Mouse (Mus musculus) cortical plate, adult 2 months (tissue): Measurements from ENCODE around the gene Irf2bp2.

Experiments
- CTCF ChIP-seq: fragments of 200-500 bp; IDR thresholded peaks from 2 replicates; pipeline ENCODE4 v1.5.1; 2011; ENCODE audit warnings: mild to moderate bottlenecking, control low read depth, low read length; ENCODE audit not compliant: insufficient read depth; ENCODE audit errors: extremely low read depth
- POLR2A ChIP-seq: fragments of 200-500 bp; IDR thresholded peaks from 2 replicates; pipeline ENCODE4 v1.6.1; 2011; ENCODE audit warnings: mild to moderate bottlenecking, low read length, control low read depth; ENCODE audit not compliant: insufficient read depth; ENCODE audit errors: extremely low read depth

GRCm38 (mm10) chr8:126583534-126583933 lies 10.3 kb downstream of the Irf2bp2 start:
- TF ChIP-seq CTCF, result no peak
- TF ChIP-seq POLR2A, result no peak
